Mouse (Mus musculus): ENCODE measurements around the gene Exd2. TPM values are rescaled to one million over a fixed set of nuclear protein-coding genes. Genes with fewer than 3 reads are reported as not detected.

Gene Exd2
- polyA plus RNA-seq, 1 experiment from 2014 or later: 43.2 TPM

GRCm38 (mm10) chr12:80527727-80528389, 65.0 kb downstream of the Exd2 start:
- Histone ChIP-seq H3K4me3 (ENCODE audit: low read depth, low read length) (no peak overlapping the region), H3K36me3 (ENCODE audit: control insufficient read depth, insufficient read depth, low read length) (no peaks in the 10 kb centered on the region), H3K27ac (ENCODE audit: low read depth, low read length) (peak overlapping the region; percentile 66), H3K27me3 (replicated peaks; ENCODE audit: control insufficient read depth, insufficient read depth, low read length) (no peaks in the 10 kb centered on the region), H3K4me1 (ENCODE audit: control insufficient read depth, insufficient read depth, low read length) (peaks cover 22% of the 10 kb centered on the region), H3K9me3 (replicated peaks; ENCODE audit: control insufficient read depth, low read length) (no peaks in the 10 kb centered on the region), H3K4me2 (ENCODE audit: low read length) (no peak overlapping the region; the same call in 1 of the 2 replicates), H3K9ac (ENCODE audit: low read length) (peak overlapping the region; percentile 17; the same call in 1 of the 2 replicates)
- DNase-seq (ENCODE audit: low spot score) (peak; percentile 50), ATAC-seq (0 out of 2 replicates have a peak, but pooled peaks have one; percentile 24)
- 64% methylated on average over 5 of the region's 5 CpGs for WGBS

GRCm38 (mm10) chr12:80530052-80530451, 67.2 kb downstream of the Exd2 start:
- WGBS: 78% methylated on average over 2 of the region's 2 CpGs
- H3K27ac ChIP-seq (ENCODE audit: low read depth, low read length): no peak overlapping the region
- DNase-seq (ENCODE audit: low spot score): no peak
- H3K9me3 ChIP-seq (replicated peaks; ENCODE audit: control insufficient read depth, low read length): no peaks in the 10 kb centered on the region
- peaks cover 22% of the 10 kb centered on the region for H3K4me1 ChIP-seq (ENCODE audit: control insufficient read depth, insufficient read depth, low read length)
- no peaks in the 10 kb centered on the region for H3K27me3 ChIP-seq (replicated peaks; ENCODE audit: control insufficient read depth, insufficient read depth, low read length)
- no peak overlapping the region for H3K9ac ChIP-seq (ENCODE audit: low read length)
- no peak overlapping the region for H3K4me3 ChIP-seq (ENCODE audit: low read depth, low read length)
- H3K4me2 ChIP-seq (ENCODE audit: low read length): no peak overlapping the region
- no peaks in the 10 kb centered on the region for H3K36me3 ChIP-seq (ENCODE audit: control insufficient read depth, insufficient read depth, low read length)
- ATAC-seq: no peak

- Histone ChIP-seq H3K36me3 (ENCODE audit: control insufficient read depth, insufficient read depth, low read length) (no peaks in the 10 kb centered on the region), H3K4me1 (ENCODE audit: control insufficient read depth, insufficient read depth, low read length) (peaks cover 18% of the 10 kb centered on the region), H3K27me3 (replicated peaks; ENCODE audit: control insufficient read depth, insufficient read depth, low read length) (no peaks in the 10 kb centered on the region), H3K4me2 (ENCODE audit: low read length) (no peak overlapping the region), H3K9me3 (replicated peaks; ENCODE audit: control insufficient read depth, low read length) (no peaks in the 10 kb centered on the region), H3K4me3 (ENCODE audit: low read depth, low read length) (no peak overlapping the region), H3K27ac (ENCODE audit: low read depth, low read length) (no peak overlapping the region), H3K9ac (ENCODE audit: low read length) (no peak overlapping the region)
- no peak for ATAC-seq
- DNase-seq (ENCODE audit: low spot score): no peak
- WGBS: 75% methylated on average over 6 of the region's 6 CpGs
These were observed 67.7 kb downstream of the Exd2 start for GRCm38 (mm10) chr12:80530630-80531029.

- Histone ChIP-seq H3K4me2 (ENCODE audit: low read length) (no peak overlapping the region), H3K27me3 (replicated peaks; ENCODE audit: control insufficient read depth, insufficient read depth, low read length) (no peaks in the 10 kb centered on the region), H3K9ac (ENCODE audit: low read length) (no peak overlapping the region), H3K4me3 (ENCODE audit: low read depth, low read length) (no peak overlapping the region), H3K4me1 (ENCODE audit: control insufficient read depth, insufficient read depth, low read length) (peaks cover 15% of the 10 kb centered on the region), H3K27ac (ENCODE audit: low read depth, low read length) (no peak overlapping the region), H3K36me3 (ENCODE audit: control insufficient read depth, insufficient read depth, low read length) (no peaks in the 10 kb centered on the region), H3K9me3 (replicated peaks; ENCODE audit: control insufficient read depth, low read length) (no peaks in the 10 kb centered on the region)
- 86% methylated on average over 10 of the region's 10 CpGs for WGBS
- ATAC-seq (no peak), DNase-seq (ENCODE audit: low spot score) (no peak)
These were observed 68.7 kb downstream of the Exd2 start for GRCm38 (mm10) chr12:80531585-80531984.

GRCm38 (mm10) chr12:80533876-80534275, 71.0 kb downstream of the Exd2 start:
- no peak overlapping the region for H3K4me3 ChIP-seq (ENCODE audit: low read depth, low read length)
- WGBS: 61% methylated on average over 2 of the region's 2 CpGs
- H3K4me1 ChIP-seq (ENCODE audit: control insufficient read depth, insufficient read depth, low read length): no peaks in the 10 kb centered on the region; the same call in 1 of the 2 replicates
- H3K4me2 ChIP-seq (ENCODE audit: low read length): no peak overlapping the region
- H3K27ac ChIP-seq (ENCODE audit: low read depth, low read length): no peak overlapping the region
- H3K36me3 ChIP-seq (ENCODE audit: control insufficient read depth, insufficient read depth, low read length): no peaks in the 10 kb centered on the region
- no peaks in the 10 kb centered on the region for H3K9me3 ChIP-seq (replicated peaks; ENCODE audit: control insufficient read depth, low read length)
- H3K9ac ChIP-seq (ENCODE audit: low read length): no peak overlapping the region
- no peak for DNase-seq (ENCODE audit: low spot score)
- no peak for ATAC-seq
- no peaks in the 10 kb centered on the region for H3K27me3 ChIP-seq (replicated peaks; ENCODE audit: control insufficient read depth, insufficient read depth, low read length)

- Histone ChIP-seq H3K9me3 (replicated peaks; ENCODE audit: control insufficient read depth, low read length) (no peaks in the 10 kb centered on the region), H3K27ac (ENCODE audit: low read depth, low read length) (no peak overlapping the region), H3K4me1 (ENCODE audit: control insufficient read depth, insufficient read depth, low read length) (no peaks in the 10 kb centered on the region), H3K27me3 (replicated peaks; ENCODE audit: control insufficient read depth, insufficient read depth, low read length) (no peaks in the 10 kb centered on the region), H3K4me2 (ENCODE audit: low read length) (no peak overlapping the region), H3K36me3 (ENCODE audit: control insufficient read depth, insufficient read depth, low read length) (no peaks in the 10 kb centered on the region), H3K9ac (ENCODE audit: low read length) (no peak overlapping the region), H3K4me3 (ENCODE audit: low read depth, low read length) (no peak overlapping the region)
- ATAC-seq (no peak), DNase-seq (ENCODE audit: low spot score) (no peak)
- WGBS: 89% methylated on average over 2 of the region's 2 CpGs
These were observed 74.4 kb downstream of the Exd2 start for GRCm38 (mm10) chr12:80537313-80537712.

GRCm38 (mm10) chr12:80538311-80538710, 75.4 kb downstream of the Exd2 start:
- WGBS: 80% methylated on average over 6 of the region's 6 CpGs
- Histone ChIP-seq H3K27ac (ENCODE audit: low read depth, low read length) (no peak overlapping the region), H3K27me3 (replicated peaks; ENCODE audit: control insufficient read depth, insufficient read depth, low read length) (no peaks in the 10 kb centered on the region), H3K9me3 (replicated peaks; ENCODE audit: control insufficient read depth, low read length) (no peaks in the 10 kb centered on the region), H3K4me1 (ENCODE audit: control insufficient read depth, insufficient read depth, low read length) (no peaks in the 10 kb centered on the region), H3K4me2 (ENCODE audit: low read length) (no peak overlapping the region), H3K36me3 (ENCODE audit: control insufficient read depth, insufficient read depth, low read length) (no peaks in the 10 kb centered on the region), H3K9ac (ENCODE audit: low read length) (no peak overlapping the region), H3K4me3 (ENCODE audit: low read depth, low read length) (no peak overlapping the region)
- DNase-seq (ENCODE audit: low spot score) (no peak), ATAC-seq (no peak)

GRCm38 (mm10) chr12:80545310-80545709, 82.4 kb downstream of the Exd2 start:
- Histone ChIP-seq H3K36me3 (ENCODE audit: control insufficient read depth, insufficient read depth, low read length) (no peaks in the 10 kb centered on the region), H3K27ac (ENCODE audit: low read depth, low read length) (0 out of 2 replicates have a peak overlapping the region, but pooled peaks have one; percentile 23), H3K9me3 (replicated peaks; ENCODE audit: control insufficient read depth, low read length) (no peaks in the 10 kb centered on the region), H3K27me3 (replicated peaks; ENCODE audit: control insufficient read depth, insufficient read depth, low read length) (no peaks in the 10 kb centered on the region), H3K4me1 (ENCODE audit: control insufficient read depth, insufficient read depth, low read length) (peaks cover 14% of the 10 kb centered on the region), H3K9ac (ENCODE audit: low read length) (no peak overlapping the region), H3K4me2 (ENCODE audit: low read length) (no peak overlapping the region), H3K4me3 (ENCODE audit: low read depth, low read length) (no peak overlapping the region)
- 12% methylated on average over 4 of the region's 4 CpGs for WGBS
- peak; percentile 52 for DNase-seq (ENCODE audit: low spot score)
- peak; percentile 48; the same call in 1 of the 2 replicates for ATAC-seq

- WGBS: 66% methylated on average over 11 of the region's 11 CpGs
- no peak for ATAC-seq
These were observed 86.8 kb downstream of the Exd2 start for GRCm38 (mm10) chr12:80549646-80550045.

More at GRCm38 (mm10) chr12:80549646-80550045, 86.8 kb downstream of the Exd2 start:
- no peak overlapping the region for H3K9ac ChIP-seq (ENCODE audit: low read length)
- H3K27ac ChIP-seq (ENCODE audit: low read depth, low read length): no peak overlapping the region
- H3K27me3 ChIP-seq (replicated peaks; ENCODE audit: control insufficient read depth, insufficient read depth, low read length): no peaks in the 10 kb centered on the region
- H3K4me3 ChIP-seq (ENCODE audit: low read depth, low read length): no peak overlapping the region
- peaks cover 13% of the 10 kb centered on the region for H3K4me1 ChIP-seq (ENCODE audit: control insufficient read depth, insufficient read depth, low read length)
- no peaks in the 10 kb centered on the region for H3K36me3 ChIP-seq (ENCODE audit: control insufficient read depth, insufficient read depth, low read length)
- H3K4me2 ChIP-seq (ENCODE audit: low read length): no peak overlapping the region
- H3K9me3 ChIP-seq (replicated peaks; ENCODE audit: control insufficient read depth, low read length): no peaks in the 10 kb centered on the region
- DNase-seq (ENCODE audit: low spot score): peak; percentile 41
